Mouse (Mus musculus) embryonic fibroblast, embryonic 13.5 days (primary cell): ENCODE results near the gene 1700092M07Rik.

ENCODE experiments used
- CTCF ChIP-seq: IDR thresholded peaks from 2 replicates; pipeline ENCODE4 v1.5.1; 2011; ENCODE audit warnings: mild to moderate bottlenecking, control low read depth, low read length, moderate library complexity, borderline replicate concordance; ENCODE audit not compliant: insufficient read depth
- POLR2A ChIP-seq: IDR thresholded peaks from 2 replicates; pipeline ENCODE4 v1.6.1; 2011; ENCODE audit warnings: low read depth, mild to moderate bottlenecking, control low read depth, low read length, moderate library complexity

- TF ChIP-seq POLR2A (no peak), CTCF (no peak)
Measured at GRCm38 (mm10) chr19:8755652-8756051, 15.1 kb downstream of the 1700092M07Rik start.
